Mouse (Mus musculus): ENCODE results near the gene Slc8a3. TPM values are rescaled to one million over a fixed set of nuclear protein-coding genes. Genes with fewer than 3 reads are reported as not detected.

Gene Slc8a3
- total and polyA plus RNA-seq, 3 experiments, result not detected

DNA sequence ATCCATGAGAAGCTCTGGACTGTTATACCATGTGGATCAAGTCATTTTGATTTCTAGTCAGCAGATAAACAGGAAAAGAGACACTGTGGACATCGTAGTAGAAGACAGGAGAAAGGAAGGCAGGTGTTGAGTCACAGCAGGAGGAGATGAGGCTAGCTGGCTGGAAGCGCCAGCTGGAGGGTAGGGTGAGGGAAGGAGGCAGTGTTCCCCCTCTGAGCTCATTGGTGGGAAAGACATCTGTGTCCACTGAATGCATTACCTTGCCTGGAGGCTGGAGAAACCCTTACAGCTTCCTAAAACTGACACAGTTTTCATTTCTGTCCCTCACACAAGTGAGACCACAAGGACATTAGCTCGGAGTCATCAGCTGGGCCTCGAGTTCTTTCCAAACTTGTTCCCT, 113.6 kb downstream of the Slc8a3 start:
- Histone ChIP-seq H3K9me3 (replicated peaks; ENCODE audit: insufficient read depth, low read length) (no peaks in the 10 kb centered on the region), H3K4me1 (ENCODE audit: control insufficient read depth in 1 of 2, insufficient read depth in 2 of 2, low read length in 2 of 2) (no peaks in the 10 kb centered on the region), H3K27ac (ENCODE audit: control insufficient read depth, low read depth, low read length) (no peak overlapping the region), H3K27me3 (ENCODE audit: control insufficient read depth in 1 of 2, insufficient read depth in 2 of 2, low read length in 2 of 2) (peaks cover 6 to 7% of the 10 kb centered on the region in 2 experiments), H3K36me3 (ENCODE audit: control insufficient read depth in 1 of 2, insufficient read depth in 2 of 2, low read length in 2 of 2) (no peaks in the 10 kb centered on the region), H3K4me3 (ENCODE audit: control insufficient read depth in 1 of 2, insufficient read depth in 1 of 2, low read depth in 2 of 2, low read length in 2 of 2) (no peak overlapping the region), H3K9ac (ENCODE audit: control insufficient read depth, low read depth, low read length, poor library complexity, severe bottlenecking) (no peak overlapping the region), H3K79me2 (ENCODE audit: control insufficient read depth, insufficient read depth, low read length, poor library complexity) (no peaks in the 10 kb centered on the region)
- no peak for DNase-seq (ENCODE audit: low read depth, low spot score)
- no peak for TF ChIP-seq POLR2AphosphoS5 (IDR thresholded peaks at IDR 0.05; ENCODE audit: borderline replicate concordance, low read depth, low read length)
- no peak for TF ChIP-seq POLR2A (IDR thresholded peaks at IDR 0.05; ENCODE audit: control insufficient read depth in 1 of 2, insufficient read depth in 1 of 2, low read depth in 1 of 2, low read length in 2 of 2, poor library complexity in 1 of 2)
- TF ChIP-seq USF2 (IDR thresholded peaks at IDR 0.05; ENCODE audit: borderline replicate concordance in 1 of 2, insufficient read depth in 1 of 2, low read depth in 1 of 2, low read length in 2 of 2), result no peak
- no peak for TF ChIP-seq ETS1 (IDR thresholded peaks at IDR 0.05; ENCODE audit: low read depth, low read length)
- TF ChIP-seq SMC3 (IDR thresholded peaks at IDR 0.05; ENCODE audit: low read depth, low read length), result no peak
- no peak for TF ChIP-seq MYB (IDR thresholded peaks at IDR 0.05; ENCODE audit: low read depth, low read length)
- TF ChIP-seq EP300 (IDR thresholded peaks at IDR 0.05; ENCODE audit: low read depth in 1 of 2, low read length in 2 of 2), result no peak
- no peak for TF ChIP-seq MAZ (IDR thresholded peaks at IDR 0.05; ENCODE audit: low read depth, low read length)
- TF ChIP-seq TBP (IDR thresholded peaks at IDR 0.05; ENCODE audit: low read depth, low read length), result no peak
- no peak for TF ChIP-seq CHD2 (IDR thresholded peaks at IDR 0.05; ENCODE audit: low read length)
- TF ChIP-seq UBTF (IDR thresholded peaks at IDR 0.05; ENCODE audit: borderline replicate concordance, insufficient read depth, low read depth, low read length), result no peak
- no peak for TF ChIP-seq GATA1 (IDR thresholded peaks at IDR 0.05; ENCODE audit: low read depth, low read length)
- no peak for TF ChIP-seq TAL1 (IDR thresholded peaks at IDR 0.05; ENCODE audit: low read length)
- TF ChIP-seq NRF1 (IDR thresholded peaks at IDR 0.05; ENCODE audit: insufficient read depth, low read depth, low read length, poor library complexity, severe bottlenecking), result no peak

DNA sequence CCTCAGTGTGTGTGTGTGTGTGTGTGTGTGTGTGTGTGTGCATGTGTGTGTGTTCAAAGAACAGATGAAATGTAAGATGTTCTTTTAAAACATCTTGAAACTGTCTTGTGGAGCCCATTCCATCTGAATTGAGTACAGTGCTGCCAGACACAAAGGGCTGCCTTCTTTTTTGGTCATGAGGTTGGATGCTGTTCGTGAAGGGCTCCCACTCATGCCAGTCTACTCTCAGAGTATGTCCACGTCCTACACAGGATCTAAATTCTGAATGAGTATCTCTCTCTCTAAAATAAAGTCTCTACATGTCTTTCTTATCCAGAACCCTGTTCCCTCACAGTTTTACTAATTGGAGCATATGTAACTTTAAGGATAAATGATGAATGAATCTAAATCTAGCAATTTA, 124.4 kb downstream of the Slc8a3 start:
- H3K36me3 ChIP-seq (ENCODE audit: control insufficient read depth in 1 of 2, insufficient read depth in 2 of 2, low read length in 2 of 2), result no peaks in the 10 kb centered on the region
- H3K79me2 ChIP-seq (ENCODE audit: control insufficient read depth, insufficient read depth, low read length, poor library complexity), result no peaks in the 10 kb centered on the region
- TF ChIP-seq KAT2A (conservative IDR thresholded peaks at IDR 0.05; ENCODE audit: low read depth, low read length), result no peak
- no peak for TF ChIP-seq MEF2A (IDR thresholded peaks at IDR 0.05; ENCODE audit: extremely low read depth, insufficient replicate concordance, low read depth, low read length, poor library complexity, severe bottlenecking)
- no peak for TF ChIP-seq USF2 (IDR thresholded peaks at IDR 0.05; ENCODE audit: borderline replicate concordance in 1 of 2, insufficient read depth in 1 of 2, low read depth in 1 of 2, low read length in 2 of 2)
- no peak for TF ChIP-seq MAZ (IDR thresholded peaks at IDR 0.05; ENCODE audit: low read depth, low read length)
- TF ChIP-seq MXI1 (IDR thresholded peaks at IDR 0.05; ENCODE audit: low read depth, low read length), result no peak
- no peak for TF ChIP-seq USF1 (IDR thresholded peaks at IDR 0.05; ENCODE audit: low read depth, low read length)
- no peak for TF ChIP-seq CTCF (IDR thresholded peaks at IDR 0.05 in 2 of 3, conservative IDR thresholded peaks at IDR 0.05 in 1 of 3; ENCODE audit: control insufficient read depth in 1 of 3, insufficient read depth in 1 of 3, low read depth in 2 of 3, low read length in 3 of 3, poor library complexity in 1 of 3, severe bottlenecking in 1 of 3)
- no peak for TF ChIP-seq MYC (IDR thresholded peaks at IDR 0.05; ENCODE audit: low read depth, low read length)
- TF ChIP-seq NRF1 (IDR thresholded peaks at IDR 0.05; ENCODE audit: insufficient read depth, low read depth, low read length, poor library complexity, severe bottlenecking), result no peak
- TF ChIP-seq TCF12 (IDR thresholded peaks at IDR 0.05; ENCODE audit: low read depth, low read length), result no peak
- no peak for TF ChIP-seq MAFK (IDR thresholded peaks at IDR 0.05; ENCODE audit: borderline replicate concordance, low read depth, low read length)
- TF ChIP-seq GATA1 (IDR thresholded peaks at IDR 0.05; ENCODE audit: low read depth, low read length), result no peak
- TF ChIP-seq JUND (IDR thresholded peaks at IDR 0.05; ENCODE audit: low read depth, low read length), result no peak
- DNase-seq (ENCODE audit: low read depth, low spot score), result no peak
- H3K4me1 ChIP-seq (ENCODE audit: control insufficient read depth in 1 of 2, insufficient read depth in 2 of 2, low read length in 2 of 2), result no peaks in the 10 kb centered on the region
- peaks cover 0 to 4% of the 10 kb centered on the region in 2 experiments; a peak in 1 of 4 replicates for H3K27me3 ChIP-seq (ENCODE audit: control insufficient read depth in 1 of 2, insufficient read depth in 2 of 2, low read length in 2 of 2)
- no peaks in the 10 kb centered on the region for H3K9me3 ChIP-seq (replicated peaks; ENCODE audit: insufficient read depth, low read length)
- H3K4me3 ChIP-seq (ENCODE audit: control insufficient read depth in 1 of 2, insufficient read depth in 1 of 2, low read depth in 2 of 2, low read length in 2 of 2), result no peak overlapping the region
- no peak overlapping the region for H3K9ac ChIP-seq (ENCODE audit: control insufficient read depth, low read depth, low read length, poor library complexity, severe bottlenecking)
- H3K27ac ChIP-seq (ENCODE audit: control insufficient read depth, low read depth, low read length), result no peak overlapping the region
